Mouse (Mus musculus) cortical plate, adult 2 months (tissue): ENCODE data around the gene Tbc1d2b.

ENCODE experiments used
- CTCF ChIP-seq: fragments of 200-500 bp; IDR thresholded peaks from 2 replicates; pipeline ENCODE4 v1.5.1; 2011; ENCODE audit warnings: mild to moderate bottlenecking, control low read depth, low read length; ENCODE audit not compliant: insufficient read depth; ENCODE audit errors: extremely low read depth
- POLR2A ChIP-seq: fragments of 200-500 bp; IDR thresholded peaks from 2 replicates; pipeline ENCODE4 v1.6.1; 2011; ENCODE audit warnings: mild to moderate bottlenecking, low read length, control low read depth; ENCODE audit not compliant: insufficient read depth; ENCODE audit errors: extremely low read depth

DNA sequence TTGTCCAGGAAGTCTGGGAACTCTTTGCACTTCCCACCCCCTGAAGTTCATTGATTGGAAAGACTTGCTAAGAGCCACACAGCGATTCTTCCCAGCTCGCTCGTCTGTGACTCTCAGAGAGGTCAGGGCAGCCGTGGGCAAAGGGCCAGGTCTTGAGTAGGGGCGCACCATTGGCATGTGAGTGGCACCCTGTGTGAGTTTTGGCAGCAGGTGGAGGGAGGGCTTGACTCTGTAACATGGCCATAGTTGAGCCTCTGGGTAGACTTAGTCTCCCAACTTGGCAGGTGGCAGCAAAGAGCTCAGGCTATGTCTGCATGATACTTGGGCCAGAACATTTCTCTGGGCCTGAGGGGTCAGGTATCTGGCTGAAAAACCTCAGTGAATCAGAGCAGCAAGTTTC lies 104.0 kb downstream of the Tbc1d2b start:
- TF ChIP-seq CTCF: no peak
- no peak for TF ChIP-seq POLR2A
